Mouse (Mus musculus) limb, embryonic 10.5 days (tissue): Measurements from ENCODE around the gene Srrm4. TPM values are rescaled to one million over a fixed set of nuclear protein-coding genes. Genes with fewer than 3 reads are reported as not detected.

Experiments
- DNase-seq: peaks from one replicate; pipeline ENCODE4 v3.0.0-alpha.2; 2017; ENCODE audit warnings: low spot score
- H3K27ac ChIP-seq: fragments of 300-500 bp; sonication (generic); 2 replicates; pipeline ENCODE4 v1.5.1; 2016; ENCODE audit warnings: mild to moderate bottlenecking
- H3K27me3 ChIP-seq: fragments of 300-500 bp; sonication (generic); 2 replicates; pipeline ENCODE4 v1.6.1; 2016; ENCODE audit warnings: low read depth, mild to moderate bottlenecking; ENCODE audit not compliant: poor library complexity, severe bottlenecking
- H3K36me3 ChIP-seq: fragments of 300-500 bp; sonication (generic); 2 replicates; pipeline ENCODE4 v1.6.1; 2016; ENCODE audit warnings: mild to moderate bottlenecking, moderate library complexity
- H3K4me1 ChIP-seq: fragments of 300-500 bp; sonication (generic); 2 replicates; pipeline ENCODE4 v1.6.1; 2016
- H3K4me3 ChIP-seq: fragments of 300-500 bp; sonication (generic); 2 replicates; pipeline ENCODE4 v1.5.1; 2016; ENCODE audit warnings: mild to moderate bottlenecking, moderate library complexity
- H3K9me3 ChIP-seq: fragments of 300-500 bp; sonication (generic); replicated peaks from 2 replicates; pipeline ENCODE4 v1.6.1; 2016; ENCODE audit warnings: mild to moderate bottlenecking
- WGBS: fragments of 180-500 bp; shearing (Covaris S2); methylation state at CpG from one replicate; pipeline ENCODE4 v1.1.7; 2016; 5-methylcytosine and 5-hydroxymethylcytosine counted together
- polyA plus RNA-seq: library from polyadenylated mRNA; unstranded; fragments of >200 nt; fragmentation: Nextera tagmentation; extraction: Ambion mirVana; gene quantifications from 2 replicates; pipeline ENCODE4 v1.2.1, GENCODE M21; 2016

The Srrm4 gene
- 0.04 TPM in 1 of 2 replicates, not detected in the other for polyA plus RNA-seq

- Histone ChIP-seq H3K4me1 (peaks cover 13% of the 10 kb centered on the region), H3K4me3 (peak within 1 kb of the TSS; percentile 33), H3K27ac (no peak within 1 kb of the TSS), H3K27me3 (peaks cover 51% of the 10 kb centered on the region), H3K36me3 (no peaks in the 10 kb centered on the region), H3K9me3 (no peaks in the 10 kb centered on the region)
- DNase-seq, result peak; percentile 93
- 0% methylated on average over 51 of the region's 53 CpGs for WGBS
Measured at GRCm38 (mm10) chr5:116591346-116592048, at the start of gene Srrm4. TSS of gene Srrm4 (minus strand) at chr5:116591817.

- no peaks in the 10 kb centered on the region for H3K36me3 ChIP-seq
- H3K27ac ChIP-seq, result no peak overlapping the region
- H3K27me3 ChIP-seq, result peaks cover 51% of the 10 kb centered on the region
- 2% methylated on average over 12 of the region's 12 CpGs for WGBS
- peak; percentile 47 for DNase-seq
- peaks cover 13% of the 10 kb centered on the region for H3K4me1 ChIP-seq
- no peak overlapping the region for H3K4me3 ChIP-seq
- no peaks in the 10 kb centered on the region for H3K9me3 ChIP-seq
Measured at GRCm38 (mm10) chr5:116592801-116593430, 1.3 kb upstream of the Srrm4 start.

- no peaks in the 10 kb centered on the region for H3K9me3 ChIP-seq
- H3K4me1 ChIP-seq, result peaks cover 13% of the 10 kb centered on the region
- H3K36me3 ChIP-seq, result no peaks in the 10 kb centered on the region
- under 1% methylated on average over 32 of the region's 32 CpGs for WGBS
- no peak for DNase-seq
- H3K4me3 ChIP-seq, result peak overlapping the region; percentile 33
- H3K27me3 ChIP-seq, result peaks cover 51% of the 10 kb centered on the region
- H3K27ac ChIP-seq, result no peak overlapping the region
Measured at GRCm38 (mm10) chr5:116592049-116592800, 608 bp upstream of the Srrm4 start.

GRCm38 (mm10) chr5:116590698-116591097, 919 bp downstream of the Srrm4 start:
- no peak for DNase-seq
- H3K27ac ChIP-seq, result no peak overlapping the region
- WGBS, result 6% methylated on average over 10 of the region's 10 CpGs
- no peak overlapping the region for H3K4me3 ChIP-seq
- H3K27me3 ChIP-seq, result peaks cover 51% of the 10 kb centered on the region
- peaks cover 13% of the 10 kb centered on the region for H3K4me1 ChIP-seq
- H3K9me3 ChIP-seq, result no peaks in the 10 kb centered on the region
- H3K36me3 ChIP-seq, result no peaks in the 10 kb centered on the region

GRCm38 (mm10) chr5:116589631-116590030, 2.0 kb downstream of the Srrm4 start:
- peaks cover 13% of the 10 kb centered on the region for H3K4me1 ChIP-seq
- H3K9me3 ChIP-seq, result no peaks in the 10 kb centered on the region
- DNase-seq, result no peak
- H3K27me3 ChIP-seq, result peaks cover 51% of the 10 kb centered on the region
- no peak overlapping the region for H3K27ac ChIP-seq
- no peak overlapping the region for H3K4me3 ChIP-seq
- WGBS, result 78% methylated on average over 8 of the region's 8 CpGs
- no peaks in the 10 kb centered on the region for H3K36me3 ChIP-seq

GRCm38 (mm10) chr5:116588836-116589235, 2.8 kb downstream of the Srrm4 start:
- Histone ChIP-seq H3K9me3 (no peaks in the 10 kb centered on the region), H3K4me1 (peaks cover 13% of the 10 kb centered on the region), H3K27me3 (peaks cover 45% of the 10 kb centered on the region), H3K36me3 (no peaks in the 10 kb centered on the region), H3K4me3 (no peak overlapping the region), H3K27ac (no peak overlapping the region)
- DNase-seq, result no peak
- WGBS, result 61% methylated on average over 10 of the region's 10 CpGs

GRCm38 (mm10) chr5:116579533-116579932, 12.1 kb downstream of the Srrm4 start:
- WGBS, result 87% methylated on average over 8 of the region's 8 CpGs

GRCm38 (mm10) chr5:116577082-116577481, 14.5 kb downstream of the Srrm4 start:
- H3K27me3 ChIP-seq, result no peaks in the 10 kb centered on the region
- H3K4me1 ChIP-seq, result peaks cover 3% of the 10 kb centered on the region; the same call in 1 of the 2 replicates
- H3K36me3 ChIP-seq, result no peaks in the 10 kb centered on the region
- H3K4me3 ChIP-seq, result no peak overlapping the region
- 81% methylated on average over 5 of the region's 5 CpGs for WGBS
- no peak overlapping the region for H3K27ac ChIP-seq
- no peaks in the 10 kb centered on the region for H3K9me3 ChIP-seq
- DNase-seq, result no peak

More at GRCm38 (mm10) chr5:116579533-116579932, 12.1 kb downstream of the Srrm4 start:
- H3K4me1 ChIP-seq, result no peaks in the 10 kb centered on the region
- H3K9me3 ChIP-seq, result no peaks in the 10 kb centered on the region
- H3K4me3 ChIP-seq, result no peak overlapping the region
- H3K27me3 ChIP-seq, result no peaks in the 10 kb centered on the region
- no peaks in the 10 kb centered on the region for H3K36me3 ChIP-seq
- no peak for DNase-seq
- no peak overlapping the region for H3K27ac ChIP-seq

GRCm38 (mm10) chr5:116573307-116573706, 18.3 kb downstream of the Srrm4 start:
- Histone ChIP-seq H3K9me3 (no peaks in the 10 kb centered on the region), H3K27me3 (no peaks in the 10 kb centered on the region), H3K36me3 (no peaks in the 10 kb centered on the region), H3K4me1 (peaks cover 34% of the 10 kb centered on the region), H3K4me3 (no peak overlapping the region), H3K27ac (no peak overlapping the region)
- WGBS, result 38% methylated on average over 9 of the region's 9 CpGs
- DNase-seq, result no peak

- 31% methylated on average over 3 of the region's 5 CpGs for WGBS
- H3K4me1 ChIP-seq, result peaks cover 34% of the 10 kb centered on the region
- H3K27ac ChIP-seq, result 0 out of 2 replicates have a peak overlapping the region, but pooled peaks have one; percentile 37
- no peaks in the 10 kb centered on the region for H3K27me3 ChIP-seq
- no peak overlapping the region for H3K4me3 ChIP-seq
- no peaks in the 10 kb centered on the region for H3K36me3 ChIP-seq
- no peak for DNase-seq
- H3K9me3 ChIP-seq, result no peaks in the 10 kb centered on the region
Measured at GRCm38 (mm10) chr5:116571936-116572335, 19.7 kb downstream of the Srrm4 start.

GRCm38 (mm10) chr5:116571232-116571861, 20.3 kb downstream of the Srrm4 start:
- H3K36me3 ChIP-seq, result no peaks in the 10 kb centered on the region
- 9% methylated on average over 22 of the region's 22 CpGs for WGBS
- no peaks in the 10 kb centered on the region for H3K27me3 ChIP-seq
- peak; percentile 52 for DNase-seq
- peaks cover 34% of the 10 kb centered on the region for H3K4me1 ChIP-seq
- peak overlapping the region; percentile 37; the same call in 1 of the 2 replicates for H3K27ac ChIP-seq
- H3K4me3 ChIP-seq, result peak overlapping the region; percentile 26
- no peaks in the 10 kb centered on the region for H3K9me3 ChIP-seq

- Histone ChIP-seq H3K27ac (no peak overlapping the region), H3K27me3 (no peaks in the 10 kb centered on the region), H3K4me3 (no peak overlapping the region), H3K9me3 (no peaks in the 10 kb centered on the region), H3K36me3 (no peaks in the 10 kb centered on the region), H3K4me1 (peaks cover 34% of the 10 kb centered on the region)
- DNase-seq, result no peak
- WGBS, result 68% methylated on average over 7 of the region's 7 CpGs
Measured at GRCm38 (mm10) chr5:116570566-116570965, 21.1 kb downstream of the Srrm4 start.
